Mouse (Mus musculus) thymus, adult 2 months (tissue): ENCODE measurements around the gene Higd1c. TPM values are rescaled to one million over a fixed set of nuclear protein-coding genes. Genes with fewer than 3 reads are reported as not detected.
"Not testable (repeated sequence)": the region's sequence is repeated elsewhere in the genome, so short reads cannot be mapped to it uniquely, and the experiment has no call there.

Experiments
- DNase-seq: peaks from one replicate; pipeline ENCODE4 v3.0.0; 2021
- H3K27ac ChIP-seq: fragments of 200-500 bp; 2 replicates; pipeline ENCODE4 v1.5.1; 2012; ENCODE audit warnings: low read length, control low read depth; ENCODE audit not compliant: control insufficient read depth, insufficient read depth
- H3K27me3 ChIP-seq: fragments of 200-500 bp; 2 replicates; pipeline ENCODE4 v1.6.1; 2012; ENCODE audit warnings: mild to moderate bottlenecking, low read length, moderate library complexity, mixed read lengths; ENCODE audit not compliant: control insufficient read depth, insufficient read depth
- H3K36me3 ChIP-seq: fragments of 200-500 bp; 2 replicates; pipeline ENCODE4 v1.6.1; 2012; ENCODE audit warnings: mild to moderate bottlenecking, low read length, moderate library complexity; ENCODE audit not compliant: control insufficient read depth, insufficient read depth
- H3K4me1 ChIP-seq: fragments of 200-500 bp; replicated peaks from 2 replicates; pipeline ENCODE4 v1.6.1; 2012; ENCODE audit warnings: low read length; ENCODE audit not compliant: control insufficient read depth, insufficient read depth
- H3K4me3 ChIP-seq: fragments of 200-500 bp; 2 replicates; pipeline ENCODE4 v1.5.1; 2012; ENCODE audit warnings: mild to moderate bottlenecking, low read length, control low read depth, moderate library complexity; ENCODE audit not compliant: control insufficient read depth, insufficient read depth
- CTCF ChIP-seq: fragments of 200-500 bp; IDR thresholded peaks from 2 replicates; pipeline ENCODE4 v1.5.1; 2012; ENCODE audit warnings: mild to moderate bottlenecking, control low read depth, low read length, moderate library complexity, borderline replicate concordance; ENCODE audit not compliant: control insufficient read depth, poor library complexity, insufficient read depth; ENCODE audit errors: extremely low read depth
- POLR2A ChIP-seq: fragments of 200-500 bp; IDR thresholded peaks from 2 replicates; pipeline ENCODE4 v1.6.1; 2012; ENCODE audit warnings: mild to moderate bottlenecking, low read length, control low read depth, moderate library complexity; ENCODE audit not compliant: control insufficient read depth, poor library complexity, insufficient read depth; ENCODE audit errors: extremely low read depth
- WGBS: fragments of 180-500 bp; shearing (Covaris S2); methylation state at CpG from one replicate; pipeline ENCODE4 v1.1.7; 2018; 5-methylcytosine and 5-hydroxymethylcytosine counted together
- polyA plus RNA-seq: library from polyadenylated mRNA; depleted of rRNA; stranded (reverse); fragments of >200 nt; gene quantifications from 2 replicates; pipeline ENCODE4 v1.2.3, GENCODE M21; 2012

The Higd1c gene
- polyA plus RNA-seq, 1 experiment: not detected

DNA sequence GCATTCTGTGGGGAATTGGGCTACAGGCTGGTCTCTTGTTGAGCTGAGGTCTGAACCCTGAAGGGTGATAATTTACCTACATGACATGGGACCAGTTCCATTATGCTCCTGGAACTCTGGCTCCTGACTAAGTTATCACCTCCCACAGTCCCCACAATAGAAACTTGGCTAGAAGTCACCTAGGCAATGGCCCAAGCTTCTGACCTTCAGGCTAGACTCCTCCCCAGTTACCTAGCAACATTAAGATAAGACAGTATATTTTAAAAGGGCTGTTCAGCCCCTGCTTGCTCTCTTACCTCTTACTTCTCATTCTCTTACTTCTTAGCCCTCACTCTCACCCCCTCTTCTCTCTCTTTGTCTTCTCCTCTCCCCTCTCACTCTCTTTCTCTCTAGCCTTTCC lies 18.9 kb upstream of the Higd1c start:
- no peak for DNase-seq
- H3K27ac ChIP-seq: no peak overlapping the region
- no peaks in the 10 kb centered on the region for H3K4me1 ChIP-seq
- H3K27me3 ChIP-seq: no peaks in the 10 kb centered on the region
- no peaks in the 10 kb centered on the region for H3K36me3 ChIP-seq
- TF ChIP-seq CTCF (no peak), POLR2A (no peak)
- no peak overlapping the region for H3K4me3 ChIP-seq

DNA sequence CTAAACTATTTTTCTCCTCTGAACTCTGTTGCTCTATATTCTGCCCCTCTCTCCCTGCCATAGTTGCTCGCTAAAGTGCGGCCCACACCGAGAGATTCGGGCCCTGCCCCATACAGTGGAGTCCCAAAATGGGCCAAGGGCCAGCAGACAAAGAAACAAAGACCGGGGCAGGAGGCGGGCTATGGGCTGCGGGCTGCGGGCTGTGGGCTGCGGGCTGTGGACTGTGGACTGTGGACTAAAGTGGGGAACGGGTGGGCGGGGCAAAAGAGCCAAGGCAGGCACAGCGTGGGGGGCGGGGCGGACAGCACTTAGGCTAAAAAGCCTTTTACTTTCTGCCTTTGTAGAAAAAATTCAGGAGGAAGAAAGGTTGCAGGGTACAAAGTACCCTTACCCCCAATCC lies 17.6 kb upstream of the Higd1c start:
- H3K4me3 ChIP-seq: no peak overlapping the region
- WGBS: 86% methylated on average over 14 of the region's 14 CpGs
- H3K27ac ChIP-seq: no peak overlapping the region
- no peaks in the 10 kb centered on the region for H3K27me3 ChIP-seq
- H3K4me1 ChIP-seq: no peaks in the 10 kb centered on the region
- no peak for DNase-seq
- TF ChIP-seq CTCF (no peak), POLR2A (no peak)
- H3K36me3 ChIP-seq: no peaks in the 10 kb centered on the region

DNA sequence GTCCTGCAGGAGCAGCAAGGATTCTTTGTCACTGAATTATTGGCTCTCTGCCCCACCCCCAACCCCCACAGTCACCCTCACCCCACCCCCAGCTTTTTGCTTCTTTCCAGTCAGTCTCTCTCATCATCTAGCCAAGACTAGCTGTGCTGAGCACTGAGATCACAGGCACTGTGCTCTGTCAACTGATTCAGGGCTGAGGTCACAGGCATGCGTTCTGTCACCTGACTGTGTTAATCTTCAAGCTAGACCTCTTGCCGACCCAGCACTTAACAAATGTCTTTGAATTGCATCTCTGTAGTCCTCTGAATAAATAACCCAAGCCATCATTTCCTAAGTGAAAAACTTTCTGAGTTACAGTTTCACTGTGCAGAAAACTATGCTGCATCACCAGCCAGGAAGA lies 14.8 kb upstream of the Higd1c start:
- no peaks in the 10 kb centered on the region for H3K27me3 ChIP-seq
- DNase-seq: no peak
- no peak overlapping the region for H3K4me3 ChIP-seq
- TF ChIP-seq CTCF (no peak), POLR2A (no peak)
- H3K36me3 ChIP-seq: no peaks in the 10 kb centered on the region
- no peak overlapping the region for H3K27ac ChIP-seq
- H3K4me1 ChIP-seq: no peaks in the 10 kb centered on the region
- WGBS: 80% methylated on average over 2 of the region's 2 CpGs

DNA sequence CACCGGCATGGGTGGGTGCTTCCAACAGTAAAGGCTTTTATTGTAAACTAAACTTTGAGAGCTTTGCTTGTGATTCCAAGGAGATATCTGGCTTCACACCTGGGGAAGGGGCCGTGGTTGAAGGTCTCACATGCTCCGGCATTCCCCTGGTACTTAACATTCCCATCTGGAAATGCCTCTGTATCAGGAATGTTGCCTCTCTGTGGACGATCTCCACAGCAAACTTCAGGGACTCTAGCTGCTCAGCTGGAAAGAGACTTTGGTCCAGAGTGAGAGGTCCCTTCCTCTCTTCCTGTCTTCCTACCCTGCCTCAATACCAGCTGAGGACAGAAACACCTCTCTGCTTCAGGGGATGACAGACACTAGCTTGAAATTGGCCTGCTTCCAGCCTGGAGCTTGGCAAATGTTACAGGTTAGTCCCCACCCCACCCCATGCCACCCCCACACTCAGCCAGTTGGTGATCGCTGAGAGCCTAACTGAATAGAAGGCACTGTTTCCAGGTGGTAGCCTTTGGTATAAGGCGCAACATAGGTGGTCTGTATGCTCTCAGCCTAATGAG lies 12.8 kb upstream of the Higd1c start:
- no peak for TF ChIP-seq CTCF
- TF ChIP-seq POLR2A: no peak
- Histone ChIP-seq H3K4me1 (no peaks in the 10 kb centered on the region), H3K4me3 (no peak overlapping the region), H3K27ac (no peak overlapping the region), H3K36me3 (no peaks in the 10 kb centered on the region), H3K27me3 (no peaks in the 10 kb centered on the region)
- no peak for DNase-seq
- WGBS: 88% methylated on average over 6 of the region's 6 CpGs

DNA sequence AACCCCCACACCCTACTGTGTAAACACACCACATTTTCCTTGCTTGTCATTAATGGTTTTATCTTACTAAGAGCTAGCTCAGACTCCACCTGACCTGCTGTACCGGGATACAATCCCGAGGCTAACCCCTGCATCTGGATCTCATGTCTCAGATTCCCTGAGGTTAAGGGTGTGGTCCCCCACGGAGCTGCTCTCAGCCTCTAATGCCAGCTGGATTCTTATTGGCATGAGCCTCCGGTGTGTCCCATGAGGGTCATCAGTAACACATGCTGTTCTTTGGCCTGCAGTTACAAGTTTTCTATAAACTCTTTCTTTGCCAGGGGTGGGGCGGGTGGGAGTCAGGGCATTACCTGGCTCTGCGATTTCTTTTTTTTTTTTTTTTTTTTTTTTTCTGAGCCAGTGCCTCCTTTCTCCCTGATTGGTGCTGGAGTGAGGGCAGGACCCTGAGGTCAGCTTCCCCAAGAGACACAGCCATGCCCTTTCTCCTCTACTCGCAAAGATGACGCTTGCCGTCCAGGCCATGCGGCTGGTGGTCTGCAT lies 11.6 kb upstream of the Higd1c start, which contains the start of the genes Methig1 and Mettl7a2:
Gene Methig1 (plus strand): TSS at position 439 of the 540 bp plus-strand sequence.
Gene Mettl7a2 (plus strand): TSS at position 490 of the 540 bp plus-strand sequence.
- WGBS: 92% methylated on average over 10 of the region's 10 CpGs
- no peaks in the 10 kb centered on the region for H3K4me1 ChIP-seq

DNA sequence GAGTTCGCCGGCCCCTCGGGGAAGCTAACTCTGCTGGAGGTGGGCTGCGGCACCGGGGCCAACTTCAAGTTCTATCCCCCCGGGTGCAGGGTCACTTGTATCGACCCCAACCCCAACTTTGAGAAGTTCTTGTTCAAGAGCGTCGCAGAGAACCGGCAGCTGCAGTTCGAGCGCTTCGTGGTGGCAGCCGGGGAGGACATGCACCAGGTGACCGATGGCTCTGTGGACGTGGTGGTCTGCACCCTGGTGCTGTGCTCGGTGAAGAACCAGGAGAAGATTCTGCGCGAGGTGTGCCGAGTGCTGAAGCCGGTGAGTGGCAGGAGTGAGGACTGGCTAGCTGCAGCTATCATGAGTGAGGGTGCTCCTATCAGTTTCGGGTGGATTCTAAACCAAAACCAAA lies 10.9 kb upstream of the Higd1c start:
- not testable (repeated sequence) for H3K36me3 ChIP-seq, H3K27ac ChIP-seq, H3K4me3 ChIP-seq, H3K27me3 ChIP-seq, DNase-seq, H3K4me1 ChIP-seq
- 97% methylated on average over 13 of the region's 22 CpGs for WGBS

More for the DNA sequence above, 11.6 kb upstream of the Higd1c start, which contains the start of the genes Methig1 and Mettl7a2:
- no peak for DNase-seq
- TF ChIP-seq CTCF (no peak), POLR2A (no peak)
- H3K36me3 ChIP-seq: no peaks in the 10 kb centered on the region
- no peak within 1 kb of the TSS for H3K4me3 ChIP-seq
- H3K27ac ChIP-seq: no peak within 1 kb of the TSS
- H3K27me3 ChIP-seq: no peaks in the 10 kb centered on the region

DNA sequence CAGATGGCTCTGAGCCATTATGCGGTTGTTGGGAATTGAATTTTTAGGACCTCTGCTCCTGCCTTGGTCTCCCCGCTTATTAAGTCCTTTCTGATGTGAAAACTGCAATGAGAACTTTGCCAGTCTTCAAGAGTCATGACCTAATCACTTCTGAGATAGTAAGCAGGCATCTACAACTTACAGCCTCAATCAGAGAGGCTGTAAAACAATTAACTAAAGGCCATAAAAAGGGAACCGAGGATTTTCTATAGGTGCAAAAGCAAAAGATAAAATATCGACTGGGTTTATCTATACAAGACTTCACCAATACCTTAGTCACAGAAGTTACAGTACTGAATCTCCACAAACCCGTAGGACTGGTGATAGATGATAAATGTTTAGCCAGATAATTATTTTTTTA lies 8.5 kb upstream of the Higd1c start:
- no peak for TF ChIP-seq POLR2A
- TF ChIP-seq CTCF: no peak
- H3K27ac ChIP-seq: no peak overlapping the region
- 76% methylated on average over 5 of the region's 5 CpGs for WGBS

DNA sequence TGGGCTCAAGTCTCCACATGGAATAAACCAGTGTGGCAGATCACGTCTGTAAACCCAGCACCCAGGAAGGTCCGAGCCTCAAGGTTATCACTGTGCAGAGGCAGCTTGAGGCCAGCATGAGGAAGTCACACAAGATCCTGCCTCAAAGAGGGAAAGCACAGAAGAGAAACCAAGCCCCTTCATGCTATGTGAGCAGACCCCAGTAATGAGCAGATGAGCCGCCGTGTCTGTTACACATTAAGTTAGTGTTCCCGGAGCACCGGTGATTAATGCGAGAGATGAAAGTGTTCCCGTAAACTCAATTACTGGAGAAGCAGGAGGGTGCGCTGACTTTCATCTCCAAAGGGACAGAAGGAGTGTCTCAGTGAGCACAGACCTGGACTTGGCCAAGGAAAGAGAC lies 1.6 kb downstream of the Higd1c start:
- H3K4me3 ChIP-seq, H3K27me3 ChIP-seq, H3K4me1 ChIP-seq, H3K36me3 ChIP-seq, DNase-seq, H3K27ac ChIP-seq: not testable (repeated sequence)
- 96% methylated on average over 9 of the region's 9 CpGs for WGBS

More for the DNA sequence above, 8.5 kb upstream of the Higd1c start:
- no peaks in the 10 kb centered on the region for H3K36me3 ChIP-seq
- no peak overlapping the region for H3K4me3 ChIP-seq
- H3K4me1 ChIP-seq: no peaks in the 10 kb centered on the region
- no peaks in the 10 kb centered on the region for H3K27me3 ChIP-seq
- DNase-seq: no peak
